Mouse (Mus musculus) layer of hippocampus, adult 9-11 months (tissue): Measurements from ENCODE around the gene Prss8.
"Not testable (repeated sequence)": the region's sequence is repeated elsewhere in the genome, so short reads cannot be mapped to it uniquely, and the experiment has no call there.

Experiments
- DNase-seq: peaks from one replicate; pipeline ENCODE4 v3.0.0; 2022

Prss8 gene

DNA sequence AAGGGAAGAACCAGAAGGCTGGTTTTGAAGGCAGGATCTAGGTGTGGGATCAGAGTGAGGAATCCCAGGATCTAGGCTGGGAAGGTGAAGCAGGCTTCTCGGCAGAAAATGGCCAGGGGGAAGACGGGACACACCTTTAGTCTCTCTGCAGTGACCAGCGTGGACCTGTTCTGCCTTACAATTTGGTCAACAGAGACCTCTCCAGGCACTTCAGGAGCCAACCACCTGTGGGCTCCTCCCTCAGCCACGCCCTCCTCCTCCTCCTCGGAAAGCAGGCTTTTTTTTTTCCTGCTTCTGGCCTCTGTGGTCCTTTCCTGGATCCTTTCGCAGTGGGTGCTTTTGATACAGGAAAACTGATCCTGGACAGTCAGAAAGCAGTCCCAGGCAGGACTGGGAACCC, at the start of gene Prss8:
Gene Prss8 (minus strand): TSS at position 182 of the 400 bp plus-strand sequence.
- no peak for DNase-seq

DNA sequence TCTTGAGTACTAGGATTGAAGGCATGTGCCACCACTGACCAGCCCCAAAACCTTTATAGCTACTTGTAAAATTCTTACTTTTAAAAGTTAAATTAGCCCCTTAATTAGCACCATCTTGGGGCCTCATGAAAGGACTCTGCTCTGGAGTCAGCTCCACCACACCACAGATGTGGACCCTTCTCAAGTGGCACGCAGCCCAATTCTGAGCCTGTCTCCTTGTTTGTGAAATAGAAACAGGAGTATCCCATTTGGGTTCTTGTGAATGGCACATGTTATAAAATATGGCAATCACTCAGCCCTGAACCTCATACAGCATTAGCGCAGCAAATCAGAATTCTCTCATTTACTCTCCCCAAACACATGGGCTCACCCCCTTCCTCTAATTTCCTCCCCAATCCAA, 49.0 kb upstream of the Prss8 start:
- no peak for DNase-seq

DNA sequence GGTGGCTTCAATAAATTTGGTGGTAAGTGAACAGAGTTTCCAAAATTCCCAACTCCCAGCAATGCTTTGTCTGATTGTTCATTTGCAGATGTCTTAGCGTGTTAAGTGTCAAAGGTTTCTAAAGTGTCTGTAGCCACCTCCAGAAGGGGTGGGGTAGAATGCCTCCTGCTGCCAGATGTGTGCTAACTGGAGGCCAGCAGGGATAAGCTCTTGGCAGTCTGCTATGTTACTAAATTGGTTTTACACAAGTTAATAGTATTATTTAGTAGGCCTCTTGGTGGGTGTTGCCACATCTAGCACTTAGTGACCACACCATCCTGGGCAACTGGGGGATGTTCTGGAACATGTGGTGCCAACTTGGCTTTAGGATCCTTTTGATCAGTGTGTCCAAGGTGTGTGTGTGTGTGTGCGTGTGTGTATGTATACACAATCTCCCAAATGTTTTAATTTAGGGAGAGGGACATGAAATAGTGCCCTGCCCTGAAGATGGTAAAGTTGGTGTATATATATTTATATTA, 44.6 kb upstream of the Prss8 start:
- no peak for DNase-seq

DNA sequence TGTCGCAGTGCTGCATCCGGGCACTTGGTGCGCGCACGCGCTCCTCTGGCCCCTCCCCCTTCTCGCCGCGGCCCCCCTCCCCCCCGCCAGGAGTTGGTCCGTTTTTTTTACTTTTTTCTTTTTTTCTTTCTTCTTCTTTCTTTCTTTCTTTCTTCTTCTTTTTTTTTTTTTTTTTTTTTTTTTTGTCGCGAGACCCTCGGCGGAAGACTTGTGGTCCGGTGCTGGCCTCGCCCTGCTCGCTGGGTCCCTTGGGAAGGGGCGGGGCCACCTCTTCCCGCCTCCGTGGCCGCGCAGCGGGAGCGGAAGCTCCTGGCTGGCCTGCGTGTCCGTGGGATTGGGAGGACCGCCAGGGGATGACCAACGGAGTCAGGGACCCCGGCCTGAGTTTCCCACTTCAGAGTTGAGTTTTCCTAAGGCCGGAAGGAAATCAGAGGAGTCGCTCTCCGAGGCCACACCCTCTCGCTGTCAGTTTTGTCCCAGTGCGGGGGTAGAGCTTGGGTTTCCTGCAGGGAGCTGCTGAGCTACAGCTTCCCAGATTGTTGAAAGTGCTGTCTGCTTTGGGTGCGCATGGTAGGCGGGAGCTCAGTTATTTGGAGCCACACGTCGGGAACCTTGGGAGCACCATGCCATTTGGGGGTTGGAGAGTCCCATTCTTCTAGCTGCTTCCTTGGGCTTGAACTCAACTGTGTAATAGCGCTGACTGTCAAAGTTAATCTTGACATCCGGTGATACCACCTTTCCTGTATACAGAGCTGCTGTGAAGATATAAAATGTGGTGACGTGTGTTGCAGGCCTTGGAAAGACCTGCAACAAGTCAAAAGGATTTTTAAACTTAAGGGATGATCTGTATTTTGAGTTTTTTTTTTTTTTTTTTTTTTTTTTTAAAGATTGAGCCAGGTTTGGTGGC, 38.3 kb upstream of the Prss8 start:
- DNase-seq = peak; percentile 78

DNA sequence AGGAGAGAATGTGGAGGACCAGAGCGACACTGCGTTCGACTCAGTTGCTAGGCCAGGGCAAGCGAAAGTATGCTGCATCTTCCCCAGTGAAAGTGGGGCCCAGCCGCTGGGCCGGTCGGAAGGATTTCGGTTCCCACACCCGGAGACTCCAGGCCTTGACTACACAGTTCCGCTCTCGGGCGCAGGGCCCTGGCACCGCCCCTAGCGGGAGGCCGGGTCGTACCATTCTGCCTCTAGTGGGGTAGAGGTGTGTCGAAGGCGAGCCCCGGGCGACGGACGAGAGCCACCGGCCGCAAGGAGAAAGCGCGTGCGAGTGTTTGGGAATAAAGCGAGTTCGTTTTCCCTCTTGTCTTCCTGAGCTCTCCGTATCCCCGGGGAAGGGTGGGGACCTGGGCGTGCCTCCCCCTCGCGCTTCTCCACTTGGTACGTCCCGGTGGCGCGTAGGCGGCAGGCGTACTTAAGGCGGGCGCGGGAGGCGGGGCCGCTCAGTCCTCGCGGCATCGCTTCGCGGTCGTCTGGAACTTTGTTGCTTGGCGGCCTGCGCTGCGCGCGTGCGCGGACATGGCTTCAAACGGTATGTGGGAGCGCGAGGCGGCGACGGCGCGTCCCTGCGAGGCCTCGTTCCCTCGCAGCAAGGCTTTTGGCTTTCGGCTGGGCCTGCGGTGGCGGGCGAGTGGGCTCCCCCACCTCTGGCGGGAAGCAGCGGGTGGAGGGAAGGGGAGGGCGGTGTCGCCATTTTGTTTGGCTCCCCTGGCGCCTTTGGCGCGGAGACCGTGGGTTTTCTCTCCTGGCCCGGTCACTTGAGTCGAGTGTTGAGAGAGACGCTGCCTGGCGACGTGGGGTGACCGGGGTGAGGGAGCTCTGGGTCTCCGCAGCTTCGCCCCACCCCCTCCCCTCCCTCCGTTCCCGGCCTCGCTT, 37.4 kb upstream of the Prss8 start, which contains the start of gene Fus:
Gene Fus (plus strand): TSS at position 454 of the 918 bp plus-strand sequence.
- DNase-seq = peak; percentile 93

DNA sequence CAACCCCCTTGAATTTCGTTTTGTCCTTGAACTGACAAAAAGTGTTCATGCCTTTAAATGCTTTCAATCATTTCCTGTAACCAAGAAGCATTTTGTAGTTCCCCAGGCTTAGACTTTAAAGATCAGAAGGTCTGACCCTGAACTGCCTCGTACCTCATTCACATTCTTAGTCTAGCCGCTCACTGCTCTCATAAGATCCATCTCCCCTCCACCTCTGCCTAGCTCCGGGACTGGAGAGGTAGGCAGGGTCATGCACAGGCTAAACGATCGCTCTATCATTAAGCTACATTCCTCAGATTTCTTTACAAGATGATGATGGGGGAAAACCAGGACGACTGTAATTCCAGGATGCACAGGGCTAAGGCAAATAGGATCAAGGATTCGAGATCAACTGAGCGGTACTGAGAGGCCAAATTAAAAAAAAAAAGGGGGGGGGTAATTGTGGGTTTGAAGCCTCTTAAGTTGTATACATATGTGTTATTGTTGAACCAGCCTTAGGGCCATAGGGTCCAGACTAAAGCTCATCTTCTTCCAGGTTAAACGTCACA, 36.5 kb upstream of the Prss8 start:
- DNase-seq = no peak

DNA sequence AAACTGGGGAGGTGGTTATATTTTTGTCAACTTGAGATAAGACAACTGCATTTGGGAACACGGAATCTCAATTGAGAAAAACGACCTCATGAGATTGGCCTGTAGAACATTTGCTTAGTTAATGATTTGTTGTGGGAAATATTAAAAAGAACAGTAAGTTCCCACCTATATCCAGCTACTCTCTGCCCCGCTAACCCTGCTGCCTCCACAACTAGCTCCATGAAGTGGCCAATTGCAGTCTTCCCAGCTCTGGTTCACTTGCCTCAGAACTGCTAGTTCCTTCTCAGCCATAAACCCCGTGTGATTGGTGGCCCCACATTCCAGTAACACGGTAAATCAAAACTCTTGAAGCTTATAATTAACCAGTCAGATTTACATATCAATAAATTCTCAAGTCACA, 29.5 kb upstream of the Prss8 start:
- DNase-seq = no peak

DNA sequence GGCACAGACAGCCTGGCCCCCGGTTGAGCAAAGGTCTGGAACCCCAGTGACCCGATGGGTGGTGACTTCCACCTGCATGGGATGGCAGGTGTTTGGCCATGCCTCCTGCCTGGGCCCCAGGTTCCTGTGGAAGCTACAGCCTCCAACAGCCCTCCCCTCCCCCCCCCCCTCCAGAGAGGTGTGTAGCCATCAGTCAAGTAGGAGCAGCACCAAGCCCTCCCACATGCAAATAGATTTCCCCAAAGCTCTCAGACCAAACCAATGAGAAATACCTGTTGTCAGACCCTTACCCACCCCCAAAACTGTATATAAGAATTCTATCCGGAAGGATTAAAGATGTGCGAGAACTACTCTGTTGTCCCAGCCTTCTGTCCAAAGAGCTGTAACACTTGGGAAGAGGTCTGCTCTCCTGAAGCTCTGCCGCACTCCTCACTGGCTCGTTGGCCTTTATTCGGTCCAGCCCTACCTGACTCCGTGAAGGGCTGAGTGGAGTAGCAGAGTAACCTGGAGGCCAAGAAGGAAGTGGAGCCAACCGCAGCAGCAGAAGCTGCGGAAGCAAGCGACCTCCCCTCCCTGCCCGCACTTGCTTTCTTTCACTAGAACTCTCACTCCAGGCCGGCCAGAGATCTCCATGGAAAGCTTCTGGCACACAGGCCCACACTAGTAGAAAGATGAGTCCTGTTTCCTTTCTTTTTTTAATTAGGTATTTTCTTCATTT, 23.1 kb upstream of the Prss8 start:
- DNase-seq = no peak

DNA sequence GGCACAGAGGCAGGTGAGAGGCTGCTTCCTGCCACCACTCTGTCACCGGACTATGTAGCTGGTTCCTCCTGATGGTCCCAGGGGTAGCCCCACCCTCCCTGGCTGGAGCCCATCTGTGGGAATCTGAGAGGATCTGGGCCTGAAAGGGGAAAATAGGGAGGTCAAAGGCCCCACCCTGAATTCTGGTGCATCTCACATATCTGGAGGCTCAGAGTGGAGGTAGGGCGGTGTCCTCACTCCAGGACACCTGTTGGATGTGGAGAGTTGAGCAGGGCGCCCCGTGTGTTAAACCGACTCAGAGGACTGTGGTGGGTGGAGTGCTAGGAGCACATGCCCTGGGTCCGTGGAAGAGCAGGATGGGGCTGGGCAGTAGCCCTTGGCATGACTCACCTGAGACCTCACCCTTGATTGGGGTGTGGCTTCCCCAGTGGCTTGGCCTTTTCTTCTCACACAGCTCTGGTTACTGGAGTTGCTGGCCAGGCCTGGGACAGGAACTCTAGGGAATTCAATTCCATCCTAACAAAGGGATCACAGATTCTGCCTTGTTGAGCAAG, 16.6 kb upstream of the Prss8 start, which contains the start of gene Prss36:
Gene Prss36 (minus strand): TSS at position 256 of the 554 bp plus-strand sequence.
- DNase-seq = no peak

DNA sequence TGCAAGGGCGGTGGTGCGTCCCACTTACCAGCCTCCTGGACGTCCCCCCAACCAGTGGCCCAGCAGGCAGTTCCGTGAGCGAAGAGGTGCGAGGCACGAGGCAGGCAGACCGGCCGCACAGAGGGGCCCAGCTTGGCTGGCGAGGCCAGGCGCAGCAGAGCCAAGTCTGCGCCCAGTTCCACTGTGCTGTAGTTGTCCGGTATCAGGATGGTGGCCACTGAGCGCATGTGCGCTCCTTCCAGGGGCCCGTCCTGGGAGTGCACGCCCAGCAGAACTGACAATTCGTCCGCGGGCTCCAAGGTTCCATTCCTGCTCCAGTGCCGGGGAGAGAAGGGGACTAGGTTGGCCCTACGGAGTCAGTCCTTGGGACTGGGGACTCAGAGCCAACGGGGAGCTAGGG, 14.7 kb upstream of the Prss8 start:
- no peak for DNase-seq

DNA sequence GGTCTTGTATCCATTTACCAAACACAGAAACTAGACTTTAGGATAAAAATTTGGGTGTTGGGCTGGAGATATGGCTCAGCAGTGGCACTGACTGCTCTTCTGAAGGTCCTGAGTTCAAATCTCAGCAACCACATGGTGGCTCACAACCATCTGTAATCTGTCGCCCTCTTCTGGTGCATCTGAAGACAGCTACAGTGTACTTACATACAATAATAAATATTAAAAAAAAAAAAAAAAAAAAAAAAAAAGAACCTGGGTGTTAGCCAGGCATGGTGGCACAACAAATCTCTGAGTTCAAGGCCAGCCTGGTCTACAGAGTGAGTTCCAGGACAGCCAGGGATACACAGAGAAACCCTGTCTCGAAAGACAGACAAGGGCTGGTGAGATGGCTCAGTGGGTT, 12.2 kb upstream of the Prss8 start:
- DNase-seq = not testable (repeated sequence)

DNA sequence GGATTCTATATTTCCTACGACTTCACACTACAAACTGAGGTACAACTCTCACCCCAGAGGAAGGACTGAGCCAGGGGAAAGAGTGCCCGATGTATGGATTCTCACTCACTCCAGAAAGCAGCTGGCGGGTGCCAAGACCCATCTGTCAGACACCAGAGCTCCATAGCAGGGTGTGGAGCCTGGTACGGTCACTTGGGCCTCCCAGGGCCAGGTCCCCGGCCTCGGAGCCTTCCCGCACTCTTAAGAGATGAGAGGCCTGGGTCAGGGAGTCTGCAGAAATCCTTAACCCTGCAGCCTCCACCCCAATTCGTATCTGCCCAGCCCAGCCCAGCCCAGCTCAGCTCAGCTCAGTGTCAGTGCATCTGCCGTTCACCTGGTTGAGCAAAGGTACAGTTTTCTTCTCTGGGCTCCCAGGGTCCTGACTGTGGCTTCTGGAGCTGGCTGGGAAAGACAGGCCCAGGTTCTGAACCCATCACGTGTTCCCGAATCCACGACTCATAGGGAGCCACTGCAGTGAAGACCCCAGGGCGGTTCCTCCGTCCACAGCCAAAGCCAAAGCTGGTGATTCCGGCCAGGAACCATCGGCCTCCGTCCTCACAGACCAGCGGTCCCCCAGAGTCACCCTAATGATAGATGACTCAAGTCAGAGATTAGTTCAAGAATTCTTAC, 6.4 kb upstream of the Prss8 start:
- no peak for DNase-seq

DNA sequence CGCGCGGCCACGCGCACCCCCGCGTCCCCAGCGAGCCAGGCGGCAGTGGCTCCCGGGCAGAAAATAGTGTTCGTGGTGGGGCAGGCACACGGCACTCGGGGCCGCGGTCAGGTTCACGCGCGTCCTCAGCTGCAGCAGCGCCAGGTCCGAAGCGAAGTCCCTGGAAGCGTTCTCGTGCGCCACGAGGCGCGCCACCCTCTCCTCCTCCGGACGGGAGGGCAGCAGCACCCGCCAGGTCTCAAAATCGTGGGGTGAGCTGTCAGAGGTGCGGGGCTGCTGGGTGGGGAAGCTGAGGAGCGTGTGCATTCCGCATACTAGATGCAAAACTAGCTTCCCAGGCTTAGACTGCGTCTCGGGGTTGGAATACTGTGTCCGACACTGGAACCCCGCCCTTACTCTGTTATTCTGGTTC, 5.8 kb upstream of the Prss8 start:
- no peak for DNase-seq

DNA sequence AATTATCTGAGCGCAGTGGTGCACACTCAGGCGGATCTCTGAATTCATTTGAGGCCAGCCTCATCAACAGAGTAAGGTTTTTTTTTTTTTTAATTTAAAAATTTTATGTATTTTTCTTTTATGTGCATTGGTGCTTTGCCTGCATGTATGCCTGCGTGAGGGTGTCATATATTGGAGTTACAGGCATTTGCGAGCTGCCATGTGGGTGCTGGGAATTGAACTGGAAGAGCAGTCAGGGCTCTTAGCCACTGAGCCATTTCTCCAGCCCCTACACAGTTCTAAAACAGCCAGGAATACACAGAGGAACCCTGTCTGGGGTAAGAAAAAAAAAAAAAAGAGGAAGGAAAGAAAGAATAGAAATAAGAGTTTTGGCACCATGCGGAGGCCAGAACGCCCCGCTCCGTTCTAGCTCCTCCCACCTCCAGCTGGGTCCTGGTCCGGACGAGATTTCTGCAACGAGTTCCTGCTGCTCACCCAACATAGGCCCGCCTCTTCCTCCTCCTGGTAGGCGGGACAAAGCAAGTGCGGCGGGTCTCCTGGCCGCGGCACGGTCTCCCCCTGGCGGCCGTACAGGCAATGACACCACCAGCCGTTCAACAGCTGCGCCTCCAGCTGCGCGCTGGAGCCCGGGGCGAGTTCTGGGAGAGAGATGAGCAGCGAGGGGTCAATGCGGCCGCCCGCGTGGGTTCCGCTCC, 5.3 kb upstream of the Prss8 start:
- peak; percentile 96 for DNase-seq

DNA sequence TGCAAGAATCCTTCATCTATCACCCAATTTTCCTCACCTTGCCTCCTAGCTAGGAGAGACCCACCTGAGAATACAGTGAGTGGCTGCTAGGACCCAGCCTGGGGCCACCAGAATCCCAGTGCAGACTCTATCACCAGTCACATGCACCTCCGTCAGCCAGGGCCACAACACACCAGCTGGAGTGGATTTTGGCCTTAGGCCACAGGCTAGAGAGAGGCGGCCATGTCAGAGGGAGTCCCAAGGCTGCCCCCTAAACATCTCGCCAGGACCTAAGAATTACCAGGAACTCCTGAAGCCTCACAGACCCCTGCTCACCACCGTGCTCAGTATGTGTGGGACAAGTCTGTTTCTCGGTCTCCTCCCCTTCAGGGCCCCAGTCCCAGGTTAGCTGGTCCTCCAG, 4.2 kb upstream of the Prss8 start:
- DNase-seq = no peak

DNA sequence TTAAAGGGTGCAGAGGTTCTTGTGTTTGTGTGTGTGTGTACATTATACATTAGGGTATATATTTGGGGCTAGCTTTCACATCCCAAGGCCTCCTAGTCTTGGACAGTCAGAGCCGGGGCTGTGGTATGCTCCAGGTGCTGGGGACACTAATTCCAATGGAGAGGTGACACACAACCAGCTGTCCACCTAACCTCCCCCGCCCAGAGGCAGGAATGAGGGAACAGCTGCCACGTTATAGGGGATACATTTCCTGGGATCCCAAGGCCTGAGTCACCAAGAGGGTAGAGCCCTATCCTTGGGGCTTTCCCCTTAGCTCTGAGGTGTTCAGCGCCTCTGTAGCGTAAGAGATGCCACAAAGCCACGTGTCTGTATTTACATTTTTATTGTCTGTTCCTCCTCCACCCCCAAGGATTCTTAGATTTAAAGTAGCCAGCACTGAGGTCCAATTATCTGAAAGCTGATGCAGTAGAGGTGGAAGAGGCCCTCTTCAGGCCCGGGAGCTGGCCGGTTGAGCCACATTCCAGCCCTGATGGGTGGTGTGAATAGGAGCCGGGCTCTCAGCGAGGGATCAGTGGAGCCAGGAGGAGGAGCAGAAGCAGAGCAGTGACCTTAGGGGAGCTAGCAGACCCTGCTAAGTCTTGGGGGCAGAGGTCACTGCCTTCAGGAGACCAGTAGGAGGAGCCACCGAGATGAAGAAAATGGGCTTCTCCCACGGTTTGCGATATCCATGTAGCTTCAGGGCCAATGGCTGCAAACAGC, 2.5 kb upstream of the Prss8 start:
- no peak for DNase-seq

DNA sequence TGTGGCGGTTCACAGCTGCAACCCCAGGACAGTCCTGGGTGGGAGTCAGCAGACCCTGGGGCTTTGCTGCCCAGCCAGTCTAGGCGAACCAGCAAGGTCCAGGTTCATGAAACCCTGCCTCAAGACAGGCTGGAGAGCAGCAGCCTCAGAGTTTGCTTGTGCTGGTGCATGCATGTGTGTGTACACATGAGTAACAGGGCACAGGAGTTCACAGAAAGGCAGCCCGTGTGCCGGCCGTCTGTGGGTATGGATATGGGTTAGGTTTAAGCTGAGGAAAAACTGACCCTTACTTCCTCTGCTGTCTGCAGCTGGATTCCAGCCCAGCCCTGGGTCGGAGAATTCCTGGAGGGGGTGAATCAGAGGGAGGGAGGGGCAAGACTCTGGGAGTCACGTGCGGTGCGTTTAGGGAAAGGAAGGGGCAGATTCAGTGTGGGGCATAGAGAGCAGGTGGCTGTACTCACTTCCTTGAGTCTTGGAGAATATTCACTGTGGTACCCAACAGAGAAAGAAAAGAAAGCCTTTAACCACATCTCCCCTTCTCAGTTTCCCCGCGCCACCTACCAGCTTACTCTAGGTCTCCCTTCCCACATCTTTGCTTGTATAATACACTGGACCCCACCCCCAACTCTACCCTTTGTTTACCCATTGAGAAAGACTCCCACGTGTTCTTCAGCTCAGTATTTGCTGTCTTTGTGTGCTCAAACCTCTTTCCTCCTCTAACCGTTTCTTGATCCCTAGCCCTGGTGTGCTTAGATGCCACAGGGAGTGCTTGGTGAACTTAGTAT, 1.6 kb upstream of the Prss8 start:
- no peak for DNase-seq

DNA sequence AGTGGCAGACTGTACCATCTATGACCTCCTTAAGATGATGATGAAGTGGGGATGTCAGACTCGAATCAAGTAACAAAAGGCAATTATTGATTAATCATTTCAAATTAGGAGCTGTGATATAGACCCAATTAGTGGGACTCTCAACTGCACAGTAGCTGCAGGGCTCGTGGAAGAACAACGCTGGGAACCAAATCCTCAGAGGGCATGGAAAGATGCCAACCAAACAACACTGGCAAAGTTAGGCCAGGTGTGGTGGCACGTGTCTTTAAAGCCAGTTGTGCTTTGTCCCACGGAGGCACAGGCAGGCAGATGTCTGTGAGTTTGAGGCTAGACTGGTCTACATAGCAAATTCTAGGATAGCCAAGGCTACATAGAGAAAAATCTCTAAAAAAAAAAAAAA, 732 bp upstream of the Prss8 start:
- no peak for DNase-seq

DNA sequence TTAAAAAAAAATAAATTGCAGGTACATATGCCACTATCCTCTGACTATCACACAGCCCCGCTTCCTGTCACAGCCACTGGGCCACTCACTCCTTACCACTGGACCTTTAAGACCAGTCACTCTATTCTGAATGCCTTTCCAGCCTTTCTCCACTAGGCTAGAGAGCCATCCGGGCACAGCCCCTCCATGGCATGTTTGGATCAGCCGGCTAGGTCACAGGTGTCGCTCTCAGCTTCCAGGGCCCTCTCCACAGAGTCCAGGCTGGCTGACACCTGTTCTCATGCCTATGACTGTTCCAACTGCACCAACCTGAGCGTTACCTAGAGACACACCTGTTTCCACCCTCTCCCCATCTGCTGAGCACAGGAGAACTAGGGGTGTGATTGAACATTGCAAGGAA, 1.3 kb downstream of the Prss8 start:
- no peak for DNase-seq
